Mouse (Mus musculus): ENCODE measurements around the gene Olfr1417.

DNA sequence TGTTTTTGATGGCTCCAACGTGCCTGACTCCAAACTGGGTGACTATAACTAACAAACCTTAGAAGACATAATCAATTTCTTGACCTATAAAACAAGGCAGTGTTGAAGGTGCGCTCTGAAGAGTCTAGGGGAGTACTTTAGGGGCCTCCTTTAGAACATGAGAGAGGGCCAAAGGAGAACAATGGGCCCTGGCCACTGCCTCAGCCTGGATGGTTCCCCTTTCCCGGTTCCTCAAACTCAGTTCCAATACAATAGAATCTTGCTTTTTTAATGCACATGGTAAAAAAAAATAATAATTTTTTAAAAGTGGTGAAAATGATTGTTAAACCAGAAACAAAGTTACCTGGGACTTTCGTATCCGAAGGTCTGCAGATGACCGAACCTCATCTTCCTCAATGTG lies 51.2 kb downstream of the Olfr1417 start:
- TF ChIP-seq POLR2A (IDR thresholded peaks at IDR 0.05; ENCODE audit: control insufficient read depth, extremely low read depth, insufficient read depth, low read length, poor library complexity) (no peak), CTCF (IDR thresholded peaks at IDR 0.05; ENCODE audit: borderline replicate concordance, control insufficient read depth, extremely low read depth, insufficient read depth, low read length, poor library complexity) (no peak)

Data from thymus, adult 2 months (tissue).